Mouse (Mus musculus): ENCODE measurements around the gene Inpp5a. TPM values are rescaled to one million over a fixed set of nuclear protein-coding genes. Genes with fewer than 3 reads are reported as not detected.
"Not testable (repeated sequence)": the region's sequence is repeated elsewhere in the genome, so short reads cannot be mapped to it uniquely, and the experiment has no call there.

Gene Inpp5a
- polyA plus RNA-seq, 1 experiment from 2014 or later, result 25.2 TPM

DNA sequence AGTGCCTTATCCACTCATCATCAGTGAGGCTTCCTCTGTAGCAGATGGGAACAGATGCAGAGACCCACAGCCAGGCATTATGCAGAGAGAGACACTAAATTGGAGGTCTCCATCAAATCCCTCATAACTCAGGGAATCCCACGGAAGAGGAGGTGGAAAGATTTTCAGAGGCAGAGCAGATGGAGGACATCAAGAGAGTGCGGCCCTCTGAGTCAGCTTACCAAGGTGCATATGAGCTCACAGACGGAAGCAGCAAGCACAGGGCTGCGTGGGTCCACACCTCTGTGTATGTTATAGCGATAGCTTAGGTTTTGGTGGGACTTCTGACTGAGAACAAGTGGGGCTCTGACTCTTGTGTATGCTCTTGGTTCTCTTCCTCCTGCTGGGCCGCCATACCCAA, 33.9 kb downstream of the Inpp5a start:
- Histone ChIP-seq H3K9me3 (ENCODE audit: control insufficient read depth, low read length) (no peaks in the 10 kb centered on the region), H3K27ac (ENCODE audit: low read depth, low read length) (no peak overlapping the region), H3K36me3 (ENCODE audit: control insufficient read depth, insufficient read depth, low read length) (no peaks in the 10 kb centered on the region), H3K4me3 (ENCODE audit: low read depth, low read length) (no peak overlapping the region), H3K9ac (ENCODE audit: low read length) (no peak overlapping the region), H3K27me3 (ENCODE audit: control insufficient read depth, insufficient read depth, low read length) (no peaks in the 10 kb centered on the region), H3K4me1 (ENCODE audit: control insufficient read depth, insufficient read depth, low read length) (no peaks in the 10 kb centered on the region), H3K4me2 (no peak overlapping the region)
- ATAC-seq (ENCODE audit: low FRiP score), result no peak
- no peak for DNase-seq (ENCODE audit: low spot score, missing footprints)
- 93% methylated on average over 6 of the region's 6 CpGs for WGBS

DNA sequence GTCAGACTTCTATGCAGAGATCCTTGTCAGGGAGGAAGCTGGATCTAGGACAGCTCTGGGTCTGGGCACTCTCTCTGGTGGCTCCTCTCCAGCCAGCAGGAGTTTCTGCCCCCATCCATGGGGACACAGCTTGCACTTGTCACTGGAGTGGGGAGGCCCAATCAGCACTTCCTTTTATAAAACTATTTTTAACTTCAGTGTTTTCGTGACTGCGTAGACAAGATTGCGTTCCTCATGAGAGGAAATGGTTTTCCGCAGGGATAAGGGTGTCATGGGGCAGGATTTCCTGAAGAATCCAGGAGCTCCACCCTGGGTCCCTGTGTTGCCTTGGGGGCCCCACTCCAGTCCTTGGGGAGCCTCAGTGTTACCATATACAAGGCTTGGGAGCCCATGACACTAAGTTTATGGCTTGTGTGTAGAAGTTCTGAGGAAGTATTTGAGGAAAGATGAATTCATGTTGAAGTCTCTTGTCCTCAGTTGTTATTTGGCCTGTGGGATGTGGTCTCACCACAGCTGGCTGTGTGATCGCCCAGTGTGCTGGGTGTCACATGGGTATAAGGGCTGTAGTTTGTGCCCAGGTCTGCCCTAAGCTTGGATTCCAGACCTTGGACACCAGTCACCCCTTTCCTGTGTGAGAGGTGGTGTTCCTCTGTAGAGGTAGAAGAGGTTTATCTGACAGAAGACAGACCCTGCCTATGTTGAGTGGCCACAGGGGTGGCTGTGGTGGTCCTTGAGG, 45.4 kb downstream of the Inpp5a start:
- 87% methylated on average over 5 of the region's 5 CpGs for WGBS
- H3K9me3 ChIP-seq (ENCODE audit: control insufficient read depth, low read length), result no peaks in the 10 kb centered on the region
- no peaks in the 10 kb centered on the region for H3K36me3 ChIP-seq (ENCODE audit: control insufficient read depth, insufficient read depth, low read length)
- H3K4me3 ChIP-seq (ENCODE audit: low read depth, low read length), result no peak overlapping the region
- ATAC-seq (ENCODE audit: low FRiP score) (no peak), DNase-seq (ENCODE audit: low spot score, missing footprints) (peak; percentile 14)
- H3K27ac ChIP-seq (ENCODE audit: low read depth, low read length), result no peak overlapping the region; the same call in 1 of the 2 replicates
- no peak overlapping the region for H3K4me2 ChIP-seq
- H3K27me3 ChIP-seq (ENCODE audit: control insufficient read depth, insufficient read depth, low read length), result no peaks in the 10 kb centered on the region; the same call in 1 of the 2 replicates
- no peak overlapping the region for H3K9ac ChIP-seq (ENCODE audit: low read length)
- H3K4me1 ChIP-seq (ENCODE audit: control insufficient read depth, insufficient read depth, low read length), result peaks cover 8% of the 10 kb centered on the region; the same call in 1 of the 2 replicates

DNA sequence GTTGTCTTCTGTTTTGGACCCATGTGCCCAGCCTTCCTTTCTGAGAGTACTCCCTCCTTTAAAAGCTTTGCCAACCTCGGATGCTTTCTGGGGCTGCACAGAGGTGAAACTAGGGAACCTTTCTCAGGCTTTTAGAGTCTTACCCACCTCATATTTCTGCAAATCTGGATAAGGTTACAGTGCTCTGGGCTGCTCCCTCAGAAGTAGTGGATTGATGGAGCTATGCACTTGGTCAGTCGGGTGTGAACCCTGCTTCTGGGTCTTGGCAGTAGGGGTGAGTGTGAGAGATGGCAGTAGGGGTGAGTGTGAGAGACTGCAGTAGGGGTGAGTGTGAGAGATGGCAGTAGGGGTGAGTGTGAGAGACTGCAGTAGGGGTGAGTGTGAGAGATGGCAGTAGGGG, 46.0 kb downstream of the Inpp5a start:
- not testable (repeated sequence) for H3K4me2 ChIP-seq; H3K4me3 ChIP-seq (ENCODE audit: low read depth, low read length); H3K9ac ChIP-seq (ENCODE audit: low read length); H3K9me3 ChIP-seq (ENCODE audit: control insufficient read depth, low read length); H3K36me3 ChIP-seq (ENCODE audit: control insufficient read depth, insufficient read depth, low read length); H3K27me3 ChIP-seq (ENCODE audit: control insufficient read depth, insufficient read depth, low read length); H3K27ac ChIP-seq (ENCODE audit: low read depth, low read length); DNase-seq (ENCODE audit: low spot score, missing footprints); ATAC-seq (ENCODE audit: low FRiP score); H3K4me1 ChIP-seq (ENCODE audit: control insufficient read depth, insufficient read depth, low read length)
- WGBS, result 92% methylated on average over 2 of the region's 2 CpGs

DNA sequence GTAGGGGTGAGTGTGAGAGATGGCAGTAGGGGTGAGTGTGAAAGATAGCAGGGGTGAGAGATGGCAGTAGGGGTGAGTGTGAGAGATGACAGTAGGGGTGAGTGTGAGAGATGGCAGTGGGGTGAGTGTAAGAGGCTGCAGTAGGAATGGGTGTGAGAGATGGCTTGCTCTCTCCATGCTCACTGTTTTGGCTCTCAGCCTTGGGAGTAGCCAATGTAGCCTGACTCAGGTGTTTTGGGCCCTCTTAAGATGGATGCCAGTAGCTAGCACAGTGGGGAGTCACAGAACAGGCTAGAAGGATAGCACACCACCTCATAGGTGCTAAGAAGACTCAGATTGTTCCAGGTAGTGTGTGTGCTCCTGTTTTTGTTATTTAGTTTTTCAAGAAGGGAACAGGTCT, 46.8 kb downstream of the Inpp5a start:
- no peak for DNase-seq (ENCODE audit: low spot score, missing footprints)
- Histone ChIP-seq H3K27ac (ENCODE audit: low read depth, low read length) (no peak overlapping the region), H3K9ac (ENCODE audit: low read length) (no peak overlapping the region), H3K4me1 (ENCODE audit: control insufficient read depth, insufficient read depth, low read length) (peaks cover 8% of the 10 kb centered on the region; the same call in 1 of the 2 replicates), H3K27me3 (ENCODE audit: control insufficient read depth, insufficient read depth, low read length) (no peaks in the 10 kb centered on the region; the same call in 1 of the 2 replicates), H3K4me2 (no peak overlapping the region), H3K9me3 (ENCODE audit: control insufficient read depth, low read length) (no peaks in the 10 kb centered on the region), H3K36me3 (ENCODE audit: control insufficient read depth, insufficient read depth, low read length) (no peaks in the 10 kb centered on the region), H3K4me3 (ENCODE audit: low read depth, low read length) (no peak overlapping the region)
- no peak for ATAC-seq (ENCODE audit: low FRiP score)

DNA sequence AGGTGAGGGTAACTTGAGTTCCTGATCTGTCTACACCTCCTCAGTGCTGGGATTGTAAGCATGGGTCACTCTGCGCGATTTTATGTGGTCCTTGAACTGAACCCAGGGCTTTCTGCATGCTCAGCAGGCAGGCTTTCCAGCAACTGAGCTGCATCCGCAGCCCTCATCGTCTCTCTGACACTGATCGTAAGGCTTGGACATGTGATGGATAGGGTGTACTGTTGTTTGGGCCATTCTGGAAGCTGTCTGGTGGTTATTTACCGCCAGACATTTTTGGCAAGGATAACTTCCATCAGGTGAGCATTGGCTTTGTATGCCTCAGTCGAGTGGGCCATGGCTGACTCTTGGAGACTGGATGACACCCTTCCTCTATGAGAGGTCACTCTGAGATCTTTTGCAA, 48.0 kb downstream of the Inpp5a start:
- H3K9me3 ChIP-seq (ENCODE audit: control insufficient read depth, low read length), result no peaks in the 10 kb centered on the region
- H3K9ac ChIP-seq (ENCODE audit: low read length), result no peak overlapping the region
- H3K27me3 ChIP-seq (ENCODE audit: control insufficient read depth, insufficient read depth, low read length), result no peaks in the 10 kb centered on the region; the same call in 1 of the 2 replicates
- ATAC-seq (ENCODE audit: low FRiP score) (no peak), DNase-seq (ENCODE audit: low spot score, missing footprints) (no peak)
- no peak overlapping the region for H3K4me3 ChIP-seq (ENCODE audit: low read depth, low read length)
- no peak overlapping the region for H3K4me2 ChIP-seq
- H3K27ac ChIP-seq (ENCODE audit: low read depth, low read length), result no peak overlapping the region
- H3K4me1 ChIP-seq (ENCODE audit: control insufficient read depth, insufficient read depth, low read length), result peaks cover 8% of the 10 kb centered on the region; the same call in 1 of the 2 replicates
- WGBS, result 93% methylated on average over 7 of the region's 7 CpGs
- H3K36me3 ChIP-seq (ENCODE audit: control insufficient read depth, insufficient read depth, low read length), result no peaks in the 10 kb centered on the region

DNA sequence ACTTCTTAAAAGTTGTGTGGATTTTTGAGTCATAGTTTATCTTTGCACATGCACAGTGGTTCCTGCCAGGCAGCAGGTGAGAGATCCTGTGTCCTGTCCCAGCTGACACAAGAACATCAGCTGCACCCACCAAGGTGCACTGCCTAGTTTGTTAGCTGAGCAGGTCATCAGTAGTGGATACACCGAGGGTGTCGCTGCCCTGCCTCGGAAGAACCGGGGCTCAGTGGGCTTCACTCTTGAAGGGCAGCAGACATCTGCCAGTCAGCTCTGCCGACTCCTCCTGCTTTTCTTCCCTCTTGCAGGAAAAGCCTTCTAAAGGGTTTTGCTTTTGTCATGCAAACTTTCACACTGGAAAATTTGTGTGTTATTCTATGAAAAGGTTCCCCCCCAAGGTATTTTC, 48.6 kb downstream of the Inpp5a start:
- Histone ChIP-seq H3K9ac (ENCODE audit: low read length) (no peak overlapping the region), H3K4me3 (ENCODE audit: low read depth, low read length) (no peak overlapping the region), H3K9me3 (ENCODE audit: control insufficient read depth, low read length) (no peaks in the 10 kb centered on the region), H3K27ac (ENCODE audit: low read depth, low read length) (no peak overlapping the region), H3K4me1 (ENCODE audit: control insufficient read depth, insufficient read depth, low read length) (peaks cover 8% of the 10 kb centered on the region; the same call in 1 of the 2 replicates), H3K36me3 (ENCODE audit: control insufficient read depth, insufficient read depth, low read length) (no peaks in the 10 kb centered on the region), H3K27me3 (ENCODE audit: control insufficient read depth, insufficient read depth, low read length) (no peaks in the 10 kb centered on the region; the same call in 1 of the 2 replicates), H3K4me2 (no peak overlapping the region)
- no peak for ATAC-seq (ENCODE audit: low FRiP score)
- DNase-seq (ENCODE audit: low spot score, missing footprints), result no peak
- 67% methylated on average over 5 of the region's 5 CpGs for WGBS

DNA sequence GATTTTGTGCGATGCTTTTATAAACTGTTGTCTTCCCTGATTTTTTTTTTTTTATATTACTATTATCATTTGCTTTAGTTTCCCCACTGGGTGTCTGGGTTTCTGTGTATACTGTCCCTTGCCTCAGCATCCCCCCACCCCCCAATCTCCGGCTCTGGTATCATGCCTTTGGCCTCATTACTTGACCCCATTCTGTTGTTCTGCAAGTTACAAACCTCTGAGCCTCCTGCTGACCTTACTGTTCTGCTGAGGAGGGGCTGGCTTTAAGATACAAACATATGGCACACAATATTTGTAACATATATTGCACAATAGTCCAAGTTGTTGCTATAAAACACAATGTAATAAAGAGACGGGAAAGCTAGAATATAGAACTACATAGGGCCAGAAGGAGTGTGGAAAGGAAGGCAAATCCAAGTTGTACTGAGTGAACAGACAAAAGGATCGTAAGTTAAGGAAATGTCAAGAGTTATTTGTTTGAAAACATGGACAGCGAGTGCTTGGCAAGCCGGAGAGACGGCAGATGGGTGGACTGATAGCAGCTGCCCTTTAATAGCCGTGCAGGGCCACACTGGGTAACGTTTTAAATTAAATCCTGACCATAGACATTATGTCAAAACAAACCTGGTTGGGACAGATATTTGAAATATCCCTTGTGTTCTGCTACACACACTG, 49.2 kb downstream of the Inpp5a start:
- H3K4me2 ChIP-seq, result no peak overlapping the region
- H3K27ac ChIP-seq (ENCODE audit: low read depth, low read length), result no peak overlapping the region
- DNase-seq (ENCODE audit: low spot score, missing footprints) (peak; percentile 67), ATAC-seq (ENCODE audit: low FRiP score) (no peak)
- peaks cover 8% of the 10 kb centered on the region; the same call in 1 of the 2 replicates for H3K4me1 ChIP-seq (ENCODE audit: control insufficient read depth, insufficient read depth, low read length)
- WGBS, result 65% methylated on average over 9 of the region's 9 CpGs
- H3K4me3 ChIP-seq (ENCODE audit: low read depth, low read length), result no peak overlapping the region
- H3K36me3 ChIP-seq (ENCODE audit: control insufficient read depth, insufficient read depth, low read length), result no peaks in the 10 kb centered on the region
- H3K9me3 ChIP-seq (ENCODE audit: control insufficient read depth, low read length), result no peaks in the 10 kb centered on the region
- H3K27me3 ChIP-seq (ENCODE audit: control insufficient read depth, insufficient read depth, low read length), result no peaks in the 10 kb centered on the region; the same call in 1 of the 2 replicates
- no peak overlapping the region for H3K9ac ChIP-seq (ENCODE audit: low read length)

DNA sequence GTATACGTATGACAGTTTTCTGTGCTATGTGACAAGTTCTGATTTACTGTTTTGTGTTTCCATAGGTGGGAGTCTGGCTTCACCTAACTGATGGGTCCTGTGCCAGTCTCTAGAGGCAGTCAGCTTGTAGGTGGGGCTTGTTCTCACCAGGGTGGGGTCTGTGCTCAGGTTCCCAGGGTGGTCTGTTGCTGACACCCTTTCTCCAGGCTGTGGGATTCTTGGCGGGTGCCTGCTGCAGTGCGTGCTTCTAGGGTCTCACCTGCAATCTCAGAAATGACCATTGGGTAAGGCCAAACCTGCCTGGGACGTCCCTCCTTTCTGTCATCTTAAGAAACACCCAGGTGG, 49.7 kb downstream of the Inpp5a start:
- H3K4me3 ChIP-seq (ENCODE audit: low read depth, low read length), result no peak overlapping the region
- no peak overlapping the region for H3K27ac ChIP-seq (ENCODE audit: low read depth, low read length)
- H3K9ac ChIP-seq (ENCODE audit: low read length), result no peak overlapping the region
- no peak overlapping the region for H3K4me2 ChIP-seq
- ATAC-seq (ENCODE audit: low FRiP score) (no peak), DNase-seq (ENCODE audit: low spot score, missing footprints) (peak; percentile 47)
- no peaks in the 10 kb centered on the region for H3K9me3 ChIP-seq (ENCODE audit: control insufficient read depth, low read length)
- WGBS, result 85% methylated on average over 4 of the region's 4 CpGs
- no peaks in the 10 kb centered on the region for H3K36me3 ChIP-seq (ENCODE audit: control insufficient read depth, insufficient read depth, low read length)
- H3K27me3 ChIP-seq (ENCODE audit: control insufficient read depth, insufficient read depth, low read length), result no peaks in the 10 kb centered on the region; the same call in 1 of the 2 replicates
- peaks cover 8% of the 10 kb centered on the region; the same call in 1 of the 2 replicates for H3K4me1 ChIP-seq (ENCODE audit: control insufficient read depth, insufficient read depth, low read length)

DNA sequence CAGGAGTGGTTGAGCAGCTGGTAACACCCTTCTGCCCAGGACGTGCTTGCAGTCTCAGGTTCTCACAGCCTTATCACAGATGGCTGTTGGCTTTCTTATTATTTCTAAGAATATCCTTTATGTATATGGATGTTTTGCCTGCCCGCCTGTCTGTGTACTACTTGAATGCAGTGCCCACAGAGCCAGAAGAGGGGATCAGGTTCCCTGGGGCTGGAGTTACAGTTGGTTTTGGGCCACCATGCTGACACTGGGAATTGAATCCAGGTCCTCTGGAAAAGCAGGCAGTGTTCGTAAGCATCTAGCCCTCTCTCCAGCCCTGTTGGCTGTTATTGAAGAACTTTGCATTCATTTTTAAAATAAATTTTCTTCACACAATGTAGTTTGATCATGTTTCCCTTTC, 50.1 kb downstream of the Inpp5a start:
- Histone ChIP-seq H3K9me3 (ENCODE audit: control insufficient read depth, low read length) (no peaks in the 10 kb centered on the region), H3K36me3 (ENCODE audit: control insufficient read depth, insufficient read depth, low read length) (no peaks in the 10 kb centered on the region), H3K27ac (ENCODE audit: low read depth, low read length) (no peak overlapping the region), H3K4me1 (ENCODE audit: control insufficient read depth, insufficient read depth, low read length) (peaks cover 8% of the 10 kb centered on the region; the same call in 1 of the 2 replicates), H3K9ac (ENCODE audit: low read length) (no peak overlapping the region), H3K4me2 (no peak overlapping the region), H3K4me3 (ENCODE audit: low read depth, low read length) (no peak overlapping the region), H3K27me3 (ENCODE audit: control insufficient read depth, insufficient read depth, low read length) (no peaks in the 10 kb centered on the region; the same call in 1 of the 2 replicates)
- 73% methylated on average over 3 of the region's 3 CpGs for WGBS
- DNase-seq (ENCODE audit: low spot score, missing footprints) (no peak), ATAC-seq (ENCODE audit: low FRiP score) (no peak)

Measured in midbrain, embryonic 11.5 days (tissue).